Mouse (Mus musculus) lung, postnatal 14 days (tissue): ENCODE results near the gene Vasp.

Source experiments
- DNase-seq: peaks from one replicate; pipeline ENCODE4 v3.0.0; 2021

Vasp gene

GRCm38 (mm10) chr7:19208201-19208910 is 63.3 kb downstream of the Vasp start:
- no peak for DNase-seq
